Mouse (Mus musculus) thymus, adult 2 months (tissue): Measurements from ENCODE around the gene 6430628N08Rik.

ENCODE experiments used
- CTCF ChIP-seq: fragments of 200-500 bp; IDR thresholded peaks from 2 replicates; pipeline ENCODE4 v1.5.1; 2012; ENCODE audit warnings: mild to moderate bottlenecking, control low read depth, low read length, moderate library complexity, borderline replicate concordance; ENCODE audit not compliant: control insufficient read depth, poor library complexity, insufficient read depth; ENCODE audit errors: extremely low read depth
- POLR2A ChIP-seq: fragments of 200-500 bp; IDR thresholded peaks from 2 replicates; pipeline ENCODE4 v1.6.1; 2012; ENCODE audit warnings: mild to moderate bottlenecking, low read length, control low read depth, moderate library complexity; ENCODE audit not compliant: control insufficient read depth, poor library complexity, insufficient read depth; ENCODE audit errors: extremely low read depth

- TF ChIP-seq CTCF (no peak), POLR2A (no peak)
Observed at GRCm38 (mm10) chr4:115935835-115936581, 45.5 kb downstream of the 6430628N08Rik start.
